Mouse (Mus musculus): ENCODE measurements around the gene Gm11060. TPM values are rescaled to one million over a fixed set of nuclear protein-coding genes. Genes with fewer than 3 reads are reported as not detected.

Gene Gm11060
- polyA plus RNA-seq, 1 experiment = not detected

- no peaks in the 10 kb centered on the region for H3K36me3 ChIP-seq (ENCODE audit: control insufficient read depth, insufficient read depth)
- no peak overlapping the region for H3ac ChIP-seq (ENCODE audit: control insufficient read depth, insufficient read length, low read depth)
- no peaks in the 10 kb centered on the region for H3K79me2 ChIP-seq (ENCODE audit: control insufficient read depth, insufficient read depth)
- no peak for TF ChIP-seq MYOD1 (IDR thresholded peaks at IDR 0.05; ENCODE audit: control insufficient read depth, insufficient read length, low read depth)
- TF ChIP-seq CTCF (IDR thresholded peaks at IDR 0.05; ENCODE audit: control insufficient read depth, insufficient read depth, insufficient read length) = no peak
- no peak for TF ChIP-seq MAX (IDR thresholded peaks at IDR 0.05)
- TF ChIP-seq FOSL1 (IDR thresholded peaks at IDR 0.05; ENCODE audit: insufficient read depth, low read length, poor library complexity, severe bottlenecking) = no peak
- no peak for TF ChIP-seq CEBPB (IDR thresholded peaks at IDR 0.05; ENCODE audit: low read depth)
- no peak for TF ChIP-seq MYOG (IDR thresholded peaks at IDR 0.05; ENCODE audit: control insufficient read depth, extremely low read depth, insufficient read length)
- TF ChIP-seq USF1 (IDR thresholded peaks at IDR 0.05; ENCODE audit: low read depth) = no peak
- H3K4me3 ChIP-seq (ENCODE audit: insufficient read depth, poor library complexity, severe bottlenecking) = no peak overlapping the region
- H3K79me3 ChIP-seq (ENCODE audit: low read depth) = no peaks in the 10 kb centered on the region
- peaks cover 56% of the 10 kb centered on the region for H3K27me3 ChIP-seq (ENCODE audit: control insufficient read depth, insufficient read depth, insufficient read length)
These were observed 32.6 kb downstream of the Gm11060 start for GRCm38 (mm10) chr2:105124391-105124790.

GRCm38 (mm10) chr2:105125205-105125604 lies 33.4 kb downstream of the Gm11060 start:
- Histone ChIP-seq H3K79me3 (ENCODE audit: low read depth) (no peaks in the 10 kb centered on the region), H3K36me3 (ENCODE audit: control insufficient read depth, insufficient read depth) (no peaks in the 10 kb centered on the region), H3K79me2 (ENCODE audit: control insufficient read depth, insufficient read depth) (no peaks in the 10 kb centered on the region), H3K4me3 (ENCODE audit: insufficient read depth, poor library complexity, severe bottlenecking) (no peak overlapping the region), H3ac (ENCODE audit: control insufficient read depth, insufficient read length, low read depth) (no peak overlapping the region), H3K27me3 (ENCODE audit: control insufficient read depth, insufficient read depth, insufficient read length) (peaks cover 55% of the 10 kb centered on the region)
- TF ChIP-seq MYOD1 (IDR thresholded peaks at IDR 0.05; ENCODE audit: control insufficient read depth, insufficient read length, low read depth) (no peak), CEBPB (IDR thresholded peaks at IDR 0.05; ENCODE audit: low read depth) (no peak), USF1 (IDR thresholded peaks at IDR 0.05; ENCODE audit: low read depth) (no peak), FOSL1 (IDR thresholded peaks at IDR 0.05; ENCODE audit: insufficient read depth, low read length, poor library complexity, severe bottlenecking) (no peak), MYOG (IDR thresholded peaks at IDR 0.05; ENCODE audit: control insufficient read depth, extremely low read depth, insufficient read length) (no peak), MAX (IDR thresholded peaks at IDR 0.05) (no peak), CTCF (IDR thresholded peaks at IDR 0.05; ENCODE audit: control insufficient read depth, insufficient read depth, insufficient read length) (no peak)

DNA sequence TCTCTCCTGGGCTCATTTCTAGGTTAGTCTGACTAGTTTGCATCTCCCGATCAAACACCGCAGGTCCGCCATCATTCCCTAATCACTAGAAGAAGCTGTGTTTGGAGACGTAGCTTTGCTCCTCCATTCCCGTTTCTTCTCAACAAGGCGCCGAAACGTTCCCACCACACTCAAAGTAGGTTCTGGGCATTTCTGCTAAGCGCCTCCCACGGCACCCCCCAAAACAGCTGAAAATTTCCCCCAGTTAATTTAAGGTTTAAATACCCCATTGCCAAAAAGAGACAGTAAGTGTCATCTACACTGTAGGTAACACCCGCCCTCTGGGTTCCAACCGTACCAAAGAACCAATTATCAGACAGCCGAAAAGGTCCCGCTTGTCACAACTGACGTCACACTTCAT lies 33.8 kb downstream of the Gm11060 start:
- H3K36me3 ChIP-seq (ENCODE audit: control insufficient read depth, insufficient read depth) = no peaks in the 10 kb centered on the region
- TF ChIP-seq MYOD1 (IDR thresholded peaks at IDR 0.05; ENCODE audit: control insufficient read depth, insufficient read length, low read depth) = no peak
- TF ChIP-seq FOSL1 (IDR thresholded peaks at IDR 0.05; ENCODE audit: insufficient read depth, low read length, poor library complexity, severe bottlenecking) = no peak
- no peak for TF ChIP-seq MYOG (IDR thresholded peaks at IDR 0.05; ENCODE audit: control insufficient read depth, extremely low read depth, insufficient read length)
- no peak for TF ChIP-seq MAX (IDR thresholded peaks at IDR 0.05)
- H3ac ChIP-seq (ENCODE audit: control insufficient read depth, insufficient read length, low read depth) = no peak overlapping the region
- H3K4me3 ChIP-seq (ENCODE audit: insufficient read depth, poor library complexity, severe bottlenecking) = no peak overlapping the region
- no peaks in the 10 kb centered on the region for H3K79me3 ChIP-seq (ENCODE audit: low read depth)
- H3K27me3 ChIP-seq (ENCODE audit: control insufficient read depth, insufficient read depth, insufficient read length) = peaks cover 55% of the 10 kb centered on the region
- H3K79me2 ChIP-seq (ENCODE audit: control insufficient read depth, insufficient read depth) = no peaks in the 10 kb centered on the region

GRCm38 (mm10) chr2:105126279-105126678 lies 34.5 kb downstream of the Gm11060 start, which contains the start of gene Wt1:
Wt1 (plus strand) TSS chr2:105126529.
- H3ac ChIP-seq (ENCODE audit: control insufficient read depth, insufficient read length, low read depth) = no peak within 1 kb of the TSS
- no peaks in the 10 kb centered on the region for H3K79me3 ChIP-seq (ENCODE audit: low read depth)
- no peaks in the 10 kb centered on the region for H3K79me2 ChIP-seq (ENCODE audit: control insufficient read depth, insufficient read depth)
- no peak within 1 kb of the TSS for H3K4me3 ChIP-seq (ENCODE audit: insufficient read depth, poor library complexity, severe bottlenecking)
- H3K36me3 ChIP-seq (ENCODE audit: control insufficient read depth, insufficient read depth) = no peaks in the 10 kb centered on the region
- TF ChIP-seq CEBPB (IDR thresholded peaks at IDR 0.05; ENCODE audit: low read depth) (no peak), CTCF (IDR thresholded peaks at IDR 0.05; ENCODE audit: control insufficient read depth, insufficient read depth, insufficient read length) (no peak), MAX (IDR thresholded peaks at IDR 0.05) (no peak)
- H3K27me3 ChIP-seq (ENCODE audit: control insufficient read depth, insufficient read depth, insufficient read length) = peaks cover 55% of the 10 kb centered on the region

GRCm38 (mm10) chr2:105126691-105127530 lies 35.1 kb downstream of the Gm11060 start:
- H3K27me3 ChIP-seq (ENCODE audit: control insufficient read depth, insufficient read depth, insufficient read length) = peaks cover 60% of the 10 kb centered on the region
- no peaks in the 10 kb centered on the region for H3K79me2 ChIP-seq (ENCODE audit: control insufficient read depth, insufficient read depth)
- no peak overlapping the region for H3ac ChIP-seq (ENCODE audit: control insufficient read depth, insufficient read length, low read depth)
- TF ChIP-seq CEBPB (IDR thresholded peaks at IDR 0.05; ENCODE audit: low read depth) (no peak), CTCF (IDR thresholded peaks at IDR 0.05; ENCODE audit: control insufficient read depth, insufficient read depth, insufficient read length) (no peak), FOSL1 (IDR thresholded peaks at IDR 0.05; ENCODE audit: insufficient read depth, low read length, poor library complexity, severe bottlenecking) (no peak), MYOG (IDR thresholded peaks at IDR 0.05; ENCODE audit: control insufficient read depth, extremely low read depth, insufficient read length) (no peak), USF1 (IDR thresholded peaks at IDR 0.05; ENCODE audit: low read depth) (no peak), MYOD1 (IDR thresholded peaks at IDR 0.05; ENCODE audit: control insufficient read depth, insufficient read length, low read depth) (no peak), MAX (IDR thresholded peaks at IDR 0.05) (no peak)
- H3K4me3 ChIP-seq (ENCODE audit: insufficient read depth, poor library complexity, severe bottlenecking) = no peak overlapping the region
- H3K79me3 ChIP-seq (ENCODE audit: low read depth) = no peaks in the 10 kb centered on the region
- no peaks in the 10 kb centered on the region for H3K36me3 ChIP-seq (ENCODE audit: control insufficient read depth, insufficient read depth)
